Mouse (Mus musculus): ENCODE data around the gene Gm13030.
"Not testable (repeated sequence)": the region's sequence is repeated elsewhere in the genome, so short reads cannot be mapped to it uniquely, and the experiment has no call there.

Gm13030 gene

DNA sequence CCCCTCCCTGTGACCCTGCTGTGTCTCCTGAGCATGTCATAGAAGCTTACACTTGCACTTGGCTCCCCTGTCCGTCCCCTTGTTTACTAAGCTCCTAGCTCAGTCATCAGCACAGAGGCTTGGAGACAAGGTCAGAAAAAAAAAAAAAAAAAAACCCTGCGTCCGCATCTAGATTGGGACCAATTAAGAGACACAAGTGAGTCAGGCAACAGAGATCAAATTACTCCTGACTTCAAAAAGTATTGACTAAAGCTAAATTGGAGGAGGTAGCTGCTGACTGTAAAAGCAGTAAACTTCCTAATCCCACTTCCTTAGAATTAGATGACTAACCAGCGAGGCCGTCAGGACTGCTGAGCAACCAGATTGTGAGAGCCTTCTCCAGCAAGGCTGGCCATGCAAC lies 8.7 kb downstream of the Gm13030 start:
- no peak for DNase-seq

DNA sequence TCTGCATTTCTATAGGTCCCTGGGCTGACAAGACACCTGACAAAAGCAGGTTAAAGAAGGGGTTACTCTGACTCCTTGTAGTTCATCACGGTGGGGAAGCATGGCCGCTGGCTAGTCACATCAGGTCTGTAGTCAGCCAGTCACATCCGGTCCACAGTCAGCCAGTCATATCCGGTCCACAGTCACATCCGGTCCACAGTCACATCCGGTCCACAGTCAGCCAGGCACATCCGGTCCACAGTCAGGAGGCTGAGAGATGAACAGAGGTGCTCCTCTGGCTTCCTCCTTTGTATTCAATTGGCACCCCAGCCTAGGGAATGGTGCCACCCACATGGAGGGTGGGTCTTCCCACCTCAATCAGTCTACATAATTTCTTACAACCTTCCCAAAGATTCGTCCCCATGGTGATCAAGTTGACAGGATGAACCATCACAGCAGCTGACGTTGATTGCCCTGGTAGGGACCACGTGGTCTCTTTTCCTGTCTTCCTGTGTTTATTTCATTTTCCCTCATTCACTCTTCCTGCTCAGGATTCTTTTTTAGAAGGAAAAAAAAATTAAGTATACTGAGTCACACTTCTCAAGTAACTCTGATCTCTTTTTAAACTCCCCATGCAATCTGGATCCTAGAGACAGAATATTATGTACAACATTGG lies 10.3 kb downstream of the Gm13030 start, which contains the start of gene Pla2g5:
Pla2g5 (minus strand) TSS at position 139 of the 655 bp plus-strand sequence.
- no peak for DNase-seq

DNA sequence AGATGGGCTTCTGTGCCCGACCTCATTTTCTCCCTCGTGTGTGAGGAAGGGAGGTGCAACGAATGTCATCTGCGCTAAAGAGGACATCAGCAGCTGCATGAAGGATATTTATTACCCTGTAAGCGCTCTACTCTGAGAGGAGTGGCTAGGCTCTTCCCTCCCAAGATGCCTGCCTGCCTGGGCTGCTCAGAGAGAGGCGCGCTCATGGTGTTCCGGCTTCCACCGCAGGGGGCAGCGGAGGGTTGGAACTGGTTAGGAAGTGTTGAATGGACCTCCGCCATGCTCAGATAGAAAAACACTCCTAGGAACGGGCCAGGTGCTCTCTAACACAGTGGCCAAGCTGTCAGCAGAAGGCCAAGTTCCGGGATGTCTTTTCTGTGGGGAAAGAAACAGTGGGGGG lies 14.0 kb downstream of the Gm13030 start:
- peak; percentile 64 for DNase-seq

DNA sequence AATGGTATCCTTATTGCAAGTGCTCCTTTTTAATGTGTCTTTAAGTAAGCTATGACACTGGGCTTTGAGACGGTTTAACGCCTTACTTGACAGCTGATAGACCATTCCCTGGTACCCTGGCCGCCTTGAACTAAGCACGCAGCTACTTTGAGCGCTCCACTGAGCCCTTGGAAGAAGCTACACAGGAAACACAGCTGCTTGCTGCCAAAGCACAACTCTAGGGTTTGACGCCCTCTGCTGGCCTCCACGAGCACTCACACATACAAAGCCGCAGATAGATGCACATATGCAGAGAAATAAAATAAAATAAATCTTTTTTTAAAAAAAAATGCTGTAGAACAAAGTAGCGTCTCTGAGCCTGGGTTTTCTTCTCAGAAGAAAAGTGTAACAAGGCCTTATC lies 14.5 kb downstream of the Gm13030 start:
- DNase-seq, result peak; percentile 25

DNA sequence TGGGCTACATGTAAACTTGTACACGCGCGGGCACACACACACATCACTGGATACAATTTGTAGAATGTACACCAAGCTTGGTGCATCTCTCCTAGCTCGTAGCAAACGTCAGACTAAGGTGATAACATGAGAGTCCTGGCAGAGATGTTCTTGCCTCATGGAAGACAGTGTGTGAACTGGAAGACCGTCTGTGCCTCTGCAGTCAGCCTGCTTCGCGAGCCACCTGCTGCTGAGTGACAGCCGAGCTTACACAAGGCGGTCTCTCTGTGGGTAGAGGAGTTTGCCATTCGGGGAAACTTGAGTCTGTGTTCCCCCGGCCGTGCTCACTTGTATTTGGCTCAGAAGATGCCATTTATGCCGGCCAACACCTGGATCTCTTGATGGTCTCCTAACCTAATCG lies 15.3 kb downstream of the Gm13030 start:
- no peak for DNase-seq

DNA sequence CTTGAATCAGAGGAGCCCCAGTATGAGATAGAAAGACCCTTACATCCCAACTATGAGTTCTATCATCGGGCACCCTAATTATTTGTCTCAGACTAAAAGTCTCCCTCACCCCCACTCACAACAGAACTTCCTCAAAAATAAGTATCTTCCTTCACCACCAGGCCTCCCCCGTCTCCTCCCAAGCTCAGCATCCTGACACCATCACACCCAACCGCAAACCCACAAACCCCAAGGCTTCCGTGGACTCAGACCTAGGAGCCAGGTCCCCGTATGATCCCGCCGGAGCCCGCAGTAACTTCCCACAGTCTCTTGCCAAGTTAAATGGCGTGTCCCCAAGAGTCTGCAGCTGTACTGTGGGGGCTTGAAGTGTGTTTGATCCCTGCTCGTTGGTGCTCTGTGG lies 16.2 kb downstream of the Gm13030 start:
- DNase-seq, result no peak

DNA sequence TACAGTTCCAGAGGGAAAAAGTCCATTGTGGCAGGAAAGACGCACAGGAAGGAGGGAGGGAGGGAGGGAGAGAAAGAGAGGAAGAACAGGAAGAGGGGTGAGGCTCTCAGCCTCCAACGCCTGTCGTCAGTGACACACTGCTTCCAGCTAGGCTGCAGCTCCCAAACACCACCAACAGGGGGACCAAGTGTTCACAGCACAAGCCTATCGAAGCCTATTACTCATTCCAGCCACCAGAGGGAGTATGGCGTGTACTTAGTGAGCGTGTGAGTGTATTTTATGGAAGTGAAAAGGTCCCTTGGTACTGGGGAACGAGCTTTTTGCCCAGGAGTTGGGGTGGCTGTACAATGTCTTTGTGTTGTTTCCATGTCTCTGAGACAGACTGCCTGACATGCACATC lies 17.3 kb downstream of the Gm13030 start:
- DNase-seq, result peak; percentile 63

DNA sequence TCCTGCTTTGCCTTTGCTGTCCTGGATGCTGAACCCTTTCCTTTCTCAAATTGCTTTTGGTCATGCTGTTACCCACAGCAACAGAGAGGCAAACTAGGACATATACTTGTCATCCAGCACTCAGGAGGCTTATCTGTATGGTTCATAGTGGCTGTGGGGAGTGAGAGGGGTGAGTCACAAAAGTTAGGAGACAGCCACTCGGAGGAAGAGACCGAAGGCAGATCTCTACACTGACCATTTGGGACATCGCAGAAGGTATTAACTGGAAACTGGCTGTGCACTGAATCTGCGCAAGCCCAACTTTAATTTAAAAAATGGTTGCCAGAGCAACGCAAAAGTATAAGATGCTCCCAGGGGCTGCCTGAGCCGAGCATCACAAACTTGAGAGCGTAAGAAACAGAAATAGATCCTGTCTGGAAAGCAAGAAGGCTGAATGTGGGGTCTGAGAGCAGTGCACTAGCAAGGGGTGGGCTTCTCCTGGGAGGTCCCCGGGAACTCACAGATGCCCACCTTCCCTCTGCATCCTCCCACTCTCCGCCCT lies 18.6 kb downstream of the Gm13030 start:
- no peak for DNase-seq

DNA sequence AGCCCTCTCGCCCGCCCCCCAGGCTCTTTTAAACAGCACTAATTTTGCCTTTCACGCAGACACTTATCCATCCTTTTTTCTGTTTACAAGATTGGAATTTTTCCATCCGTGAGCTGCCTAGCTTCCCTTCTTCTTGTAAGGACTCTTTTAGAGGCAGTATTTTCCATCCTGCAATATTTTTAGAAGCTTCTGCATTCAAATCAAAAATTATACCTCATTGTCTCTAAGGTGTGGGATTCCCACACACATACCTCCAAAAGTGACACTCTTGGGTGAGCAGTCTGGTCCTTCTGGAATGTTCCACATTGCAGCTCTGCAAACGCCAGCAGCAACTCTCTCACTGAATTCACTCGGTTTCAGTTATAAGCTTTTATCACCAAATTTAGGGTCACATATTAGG lies 20.8 kb downstream of the Gm13030 start:
- DNase-seq, result no peak

DNA sequence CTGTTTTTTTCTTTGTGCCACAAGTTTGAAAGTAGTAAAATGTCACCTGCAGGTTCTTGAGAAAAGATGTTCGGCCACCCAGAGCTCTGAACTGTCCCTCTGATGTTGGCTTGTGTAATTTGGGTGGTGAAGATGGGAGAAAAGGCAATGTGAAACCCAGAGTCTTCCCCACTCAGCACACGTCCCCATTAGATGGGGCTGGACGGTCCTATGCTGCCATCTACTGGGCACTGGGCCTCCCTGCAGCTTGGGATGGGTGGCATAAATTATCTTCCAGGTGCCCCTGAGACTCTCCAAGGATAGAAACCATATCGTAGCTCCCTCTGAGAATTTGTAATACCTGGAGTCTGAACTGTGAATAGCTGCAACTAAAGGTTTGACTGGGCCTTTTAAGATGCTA lies 22.3 kb downstream of the Gm13030 start:
- peak; percentile 46 for DNase-seq

DNA sequence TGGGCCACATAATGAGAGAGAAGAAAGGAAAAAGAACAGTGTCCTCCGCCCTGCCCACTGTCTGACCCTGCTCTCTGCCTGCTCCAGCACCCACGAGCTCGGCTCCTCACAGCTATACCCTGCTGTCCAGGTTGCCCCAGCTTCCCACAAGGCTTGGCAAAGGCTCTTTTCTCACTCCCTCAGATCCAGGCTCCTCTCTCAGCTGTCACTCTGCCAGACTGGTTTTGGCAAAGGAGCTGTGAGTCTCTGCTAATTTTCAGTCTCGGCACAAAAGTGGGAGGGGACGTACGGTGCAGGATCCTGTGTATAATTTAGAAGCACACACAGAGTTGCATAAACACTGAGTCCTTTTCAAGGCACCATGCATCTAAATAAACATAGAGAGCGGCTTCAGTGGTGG lies 32.4 kb downstream of the Gm13030 start:
- DNase-seq, result no peak

DNA sequence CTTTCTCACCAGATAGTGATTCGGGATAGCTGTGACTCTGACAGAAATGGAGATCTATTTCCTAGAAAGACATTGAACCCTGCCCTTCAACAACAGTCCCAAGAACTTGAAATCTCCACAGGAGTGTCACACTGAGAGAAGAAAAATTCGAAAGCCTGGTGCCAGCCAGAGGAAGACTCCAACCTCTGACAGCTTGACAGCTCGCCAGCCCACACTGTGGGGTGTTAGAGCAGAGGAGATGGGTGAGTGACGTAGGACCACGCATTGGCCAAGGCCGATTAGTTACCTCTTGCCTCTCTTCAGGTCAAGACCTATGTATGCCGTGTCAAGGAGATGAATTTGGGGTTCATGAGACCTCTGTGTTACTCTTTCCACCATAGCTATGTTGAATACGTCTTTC lies 33.0 kb downstream of the Gm13030 start:
- no peak for DNase-seq

DNA sequence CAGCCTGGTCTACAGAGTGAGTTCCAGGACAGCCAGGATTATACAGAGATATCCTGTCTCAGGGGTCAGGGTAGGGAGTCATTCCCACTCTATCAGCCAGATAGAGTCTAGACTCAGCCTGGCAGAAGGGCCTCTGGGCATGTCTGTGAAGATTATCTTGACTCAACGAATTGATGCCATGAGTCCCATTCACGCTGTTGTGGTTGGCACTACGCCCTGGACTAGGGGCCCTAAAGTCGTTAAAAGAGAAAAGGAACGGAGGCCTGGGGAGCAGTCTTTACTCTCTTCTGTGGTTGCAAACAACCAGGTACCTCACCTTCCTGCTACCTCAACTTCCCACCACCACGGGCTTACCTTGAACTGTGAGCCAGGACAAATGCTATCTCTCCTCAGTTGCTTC lies 34.0 kb downstream of the Gm13030 start:
- no peak for DNase-seq

DNA sequence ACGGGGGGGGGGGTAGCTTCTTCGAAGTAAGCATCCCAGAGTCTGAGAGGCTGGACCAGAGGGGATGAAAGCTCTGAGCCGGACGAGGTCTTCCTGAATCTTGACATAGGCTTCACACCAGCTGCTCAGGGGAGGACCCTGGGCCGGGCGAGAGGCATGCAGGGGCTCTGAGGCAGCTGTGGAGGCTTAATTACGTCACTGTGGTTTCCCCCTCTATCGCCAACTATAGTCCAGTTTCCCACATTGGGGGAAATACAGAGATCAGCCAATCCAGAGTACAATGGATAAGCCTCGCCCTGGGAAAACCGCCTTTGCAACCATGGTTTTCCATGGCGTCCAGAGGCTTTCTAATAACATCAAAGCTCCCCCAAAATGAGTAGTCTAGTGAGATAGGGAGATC lies 46.6 kb downstream of the Gm13030 start:
- no peak for DNase-seq

DNA sequence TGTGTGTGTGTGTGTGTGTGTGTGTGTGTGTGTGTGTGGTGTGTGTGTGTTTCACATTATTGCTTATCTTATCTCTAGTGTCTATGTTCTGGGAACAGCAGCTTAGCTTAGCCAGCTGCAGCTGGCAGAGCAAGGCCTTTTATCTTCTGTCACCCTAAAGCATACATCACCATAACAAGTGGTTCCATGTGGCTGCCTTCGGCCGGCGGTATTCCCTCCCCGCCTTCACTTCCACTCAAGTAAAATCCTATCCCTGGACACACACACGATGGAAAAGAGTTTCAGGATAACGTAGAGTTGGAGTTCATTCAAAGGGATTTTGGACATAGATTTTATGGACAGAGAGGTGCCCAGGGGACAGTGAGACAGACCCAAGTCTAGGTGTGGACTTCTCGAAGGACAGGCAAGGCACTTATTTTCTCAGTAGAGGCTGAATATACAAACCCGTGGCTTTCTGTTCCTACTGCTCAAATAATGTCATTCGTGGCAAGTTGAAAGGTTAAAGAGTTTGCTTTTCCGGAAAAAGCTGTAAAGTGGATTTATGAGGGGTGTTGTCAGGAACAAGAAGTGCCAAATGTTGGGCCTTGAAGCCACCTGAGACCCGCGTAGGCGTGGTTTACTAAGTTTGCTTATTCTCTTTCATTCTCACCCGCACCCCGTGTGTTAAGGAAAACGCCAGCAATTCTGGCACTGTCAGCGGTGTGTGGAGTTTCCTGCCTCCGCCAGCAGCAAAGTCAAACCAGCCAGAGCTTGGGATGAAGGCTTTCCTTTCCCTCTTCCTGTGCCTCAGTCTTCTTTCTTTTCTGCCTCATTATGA lies 47.8 kb downstream of the Gm13030 start:
- no peak for DNase-seq

DNA sequence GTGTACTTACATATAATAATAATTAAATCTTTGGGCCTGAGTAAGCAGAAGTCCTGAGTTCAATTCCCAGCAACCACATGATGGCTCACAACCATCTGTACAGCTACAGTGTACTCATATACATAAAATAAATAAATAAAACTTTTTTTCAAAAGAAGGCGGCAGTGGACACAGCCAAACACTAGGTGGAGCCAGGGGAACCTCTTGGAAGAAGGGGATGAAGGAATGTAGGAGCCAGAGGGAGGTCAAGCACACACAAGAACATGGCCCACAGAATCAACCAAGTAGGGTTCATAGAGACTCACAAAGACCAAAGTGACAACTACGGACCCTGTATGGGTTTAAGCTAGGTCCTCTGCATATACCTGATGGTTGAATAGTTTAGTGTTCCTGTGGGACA lies 49.1 kb downstream of the Gm13030 start:
- no peak for DNase-seq

DNA sequence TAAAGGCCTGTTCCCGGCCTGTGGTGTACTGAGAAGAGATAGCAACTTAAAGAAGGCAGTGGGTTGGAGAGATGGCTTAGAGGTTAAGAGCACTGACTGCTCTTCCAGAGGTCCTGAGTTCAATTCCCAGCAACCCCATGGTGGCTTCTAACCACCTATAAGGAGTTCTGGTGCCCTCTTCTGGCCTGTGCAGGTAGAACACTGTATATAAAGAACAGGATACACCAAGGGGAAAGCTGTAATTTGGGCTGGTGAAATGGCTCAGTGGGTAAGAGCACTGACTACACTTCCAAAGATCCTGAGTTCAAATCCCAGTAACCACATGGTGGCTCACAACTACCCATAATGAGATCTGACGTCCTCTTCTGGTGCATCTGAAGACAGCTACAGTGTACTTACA lies 49.6 kb downstream of the Gm13030 start:
- not testable (repeated sequence) for DNase-seq

DNA sequence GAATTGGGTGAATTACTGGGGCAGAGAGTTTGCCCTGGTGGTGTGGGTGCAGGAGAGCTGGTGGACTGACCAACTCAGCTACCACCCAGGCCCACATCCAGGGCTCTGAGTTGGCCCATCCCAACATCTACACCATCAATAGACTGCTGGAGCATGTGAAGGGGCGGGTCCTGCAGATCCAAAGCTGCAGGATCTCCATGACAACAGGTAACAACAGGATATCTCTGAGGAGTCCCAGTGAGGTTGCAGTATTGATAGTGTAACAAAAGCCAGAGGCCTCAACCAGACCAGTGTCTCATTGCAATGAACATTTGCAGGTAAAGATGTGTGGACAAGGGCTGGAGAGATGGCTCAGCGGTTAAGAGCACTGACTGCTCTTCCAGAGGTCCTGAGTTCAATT lies 52.7 kb downstream of the Gm13030 start:
- DNase-seq, result no peak
